Mouse (Mus musculus): ENCODE measurements around the gene Olfr1513. TPM values are rescaled to one million over a fixed set of nuclear protein-coding genes. Genes with fewer than 3 reads are reported as not detected.
"Not testable (repeated sequence)": the region's sequence is repeated elsewhere in the genome, so short reads cannot be mapped to it uniquely, and the experiment has no call there.

The Olfr1513 gene
- polyA plus RNA-seq (2014; fragmentation: Nextera tagmentation; extraction: Ambion mirVana) = not detected in 2 replicates

DNA sequence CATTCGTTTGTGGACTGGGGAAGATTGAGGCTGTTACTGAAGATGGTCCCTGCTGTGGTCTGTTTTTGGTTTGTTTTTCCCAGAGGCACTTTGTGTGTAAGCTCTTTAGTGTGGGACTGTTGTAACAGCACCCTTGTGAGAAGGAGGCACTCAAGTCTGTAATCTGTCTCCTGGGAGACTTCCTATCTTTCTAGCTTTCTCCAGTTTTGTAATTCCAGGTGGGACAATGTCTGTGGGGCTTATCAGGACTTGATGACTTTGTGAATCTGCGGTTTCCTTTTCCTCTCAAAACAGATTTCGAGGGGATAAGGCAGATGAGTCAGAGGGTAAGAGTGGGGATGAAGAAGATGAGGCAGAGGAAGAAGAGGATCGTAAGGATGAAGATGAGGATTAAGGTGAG is at the start of gene Olfr1513:
Gene Olfr1513 (minus strand): TSS at position 101 of the 400 bp plus-strand sequence.
- Histone ChIP-seq H3K27ac (ENCODE audit: low read depth, low read length) (no peak within 1 kb of the TSS), H3K4me3 (ENCODE audit: low read depth, low read length) (no peak within 1 kb of the TSS), H3K9ac (ENCODE audit: low read depth, low read length) (no peak within 1 kb of the TSS), H3K36me3 (ENCODE audit: control insufficient read depth, insufficient read depth, low read length) (no peaks in the 10 kb centered on the region), H3K9me3 (replicated peaks; ENCODE audit: control insufficient read depth, low read length) (no peaks in the 10 kb centered on the region), H3K4me1 (ENCODE audit: control insufficient read depth, insufficient read depth, low read length) (no peaks in the 10 kb centered on the region), H3K4me2 (no peak within 1 kb of the TSS), H3K27me3 (ENCODE audit: control insufficient read depth, insufficient read depth, low read length) (no peaks in the 10 kb centered on the region)
- 66% methylated on average over 4 of the region's 4 CpGs for WGBS (ENCODE audit: insufficient replicate concordance)
- no peak for ATAC-seq (replicated peaks; ENCODE audit: insufficient number of reproducible peaks, low FRiP score, low TSS enrichment)

DNA sequence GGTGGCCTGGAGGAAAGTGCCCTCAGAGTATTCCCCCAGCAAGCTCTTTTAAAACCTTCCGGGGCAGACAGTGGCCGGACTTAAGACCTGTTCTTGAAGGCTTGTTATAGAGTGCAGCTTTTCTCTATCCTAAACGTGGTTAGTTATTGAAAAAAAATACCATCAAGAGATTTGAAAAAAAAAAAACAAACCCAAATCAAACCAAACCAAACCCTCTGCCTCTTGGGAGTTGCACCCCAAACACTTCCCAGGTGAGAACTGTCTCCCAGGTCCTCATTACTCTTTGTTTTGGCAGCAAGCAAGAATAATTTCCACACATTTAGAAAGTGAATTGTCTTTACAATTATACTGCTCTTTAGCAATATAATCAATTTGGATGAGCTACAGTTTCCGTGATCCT is 41.1 kb upstream of the Olfr1513 start, which contains the start of gene Olfr1511:
Gene Olfr1511 (minus strand): TSS at position 101 of the 400 bp plus-strand sequence.
- Histone ChIP-seq H3K36me3 (ENCODE audit: control insufficient read depth, insufficient read depth, low read length) (no peaks in the 10 kb centered on the region), H3K9ac (ENCODE audit: low read depth, low read length) (no peak within 1 kb of the TSS), H3K9me3 (replicated peaks; ENCODE audit: control insufficient read depth, low read length) (no peaks in the 10 kb centered on the region), H3K4me2 (no peak within 1 kb of the TSS), H3K4me3 (ENCODE audit: low read depth, low read length) (no peak within 1 kb of the TSS), H3K4me1 (ENCODE audit: control insufficient read depth, insufficient read depth, low read length) (no peaks in the 10 kb centered on the region), H3K27ac (ENCODE audit: low read depth, low read length) (no peak within 1 kb of the TSS), H3K27me3 (ENCODE audit: control insufficient read depth, insufficient read depth, low read length) (no peaks in the 10 kb centered on the region)
- WGBS (ENCODE audit: insufficient replicate concordance) = 69% methylated on average over 4 of the region's 4 CpGs
- no peak for ATAC-seq (replicated peaks; ENCODE audit: insufficient number of reproducible peaks, low FRiP score, low TSS enrichment)

DNA sequence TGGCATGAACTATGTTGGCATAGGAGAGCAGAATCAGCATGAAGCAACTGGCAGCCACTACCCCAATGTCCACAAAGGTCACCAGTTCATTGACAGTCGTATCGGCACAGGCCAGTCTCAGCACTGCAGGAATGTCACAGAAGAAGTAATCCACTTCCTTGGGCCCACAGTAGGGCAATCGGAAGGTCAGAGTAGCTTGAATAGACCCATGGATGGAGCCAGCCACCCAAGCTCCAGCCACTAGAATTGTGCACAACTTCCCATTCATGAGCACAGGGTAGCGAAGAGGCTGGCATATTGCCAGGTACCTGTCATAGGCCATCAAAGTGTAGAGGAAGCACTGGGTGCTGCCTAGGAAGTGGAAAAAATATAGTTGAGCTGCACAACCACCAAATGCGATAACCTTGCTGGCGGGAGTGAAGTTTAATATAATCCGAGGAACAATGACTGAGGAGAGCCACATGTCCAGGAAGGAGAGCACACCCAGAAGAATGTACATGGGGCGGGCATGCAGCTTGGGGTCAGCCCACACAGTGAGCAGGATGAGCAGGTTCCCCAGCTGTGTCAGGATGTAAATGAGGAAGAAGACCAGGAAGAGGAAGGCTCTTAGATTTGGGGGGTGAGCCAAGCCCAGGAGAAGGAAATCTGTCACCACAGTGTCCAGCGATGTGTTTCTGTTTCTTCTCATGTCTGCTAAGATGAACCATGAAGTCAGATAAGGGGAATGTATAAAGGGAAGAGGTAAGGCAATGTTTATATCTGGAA is 34.1 kb upstream of the Olfr1513 start:
- H3K9me3 ChIP-seq (replicated peaks; ENCODE audit: control insufficient read depth, low read length); ATAC-seq (replicated peaks; ENCODE audit: insufficient number of reproducible peaks, low FRiP score, low TSS enrichment); H3K4me1 ChIP-seq (ENCODE audit: control insufficient read depth, insufficient read depth, low read length); H3K36me3 ChIP-seq (ENCODE audit: control insufficient read depth, insufficient read depth, low read length); H3K27ac ChIP-seq (ENCODE audit: low read depth, low read length); H3K4me3 ChIP-seq (ENCODE audit: low read depth, low read length); H3K27me3 ChIP-seq (ENCODE audit: control insufficient read depth, insufficient read depth, low read length); H3K9ac ChIP-seq (ENCODE audit: low read depth, low read length); H3K4me2 ChIP-seq: not testable (repeated sequence)
- WGBS (ENCODE audit: insufficient replicate concordance) = 81% methylated on average over 9 of the region's 9 CpGs

DNA sequence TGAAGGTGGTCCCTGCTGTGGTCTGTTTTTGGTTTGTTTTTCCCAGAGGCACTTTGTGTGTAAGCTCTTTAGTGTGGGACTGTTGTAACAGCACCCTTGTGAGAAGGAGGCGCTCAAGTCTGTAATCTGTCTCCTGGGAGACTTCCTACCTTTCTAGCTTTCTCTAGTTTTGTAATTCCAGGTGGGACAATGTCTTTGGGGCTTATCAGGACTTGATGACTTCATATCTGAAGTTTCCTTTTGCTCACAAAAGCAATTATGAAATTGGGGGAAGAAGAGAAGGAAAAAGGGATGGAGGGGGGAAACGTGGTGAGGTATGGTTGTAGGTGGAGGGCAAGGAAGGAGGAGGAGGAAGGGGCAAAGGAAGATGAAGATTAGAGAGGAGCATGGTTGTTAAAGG is 22.9 kb upstream of the Olfr1513 start, which contains the start of gene Olfr1512:
Gene Olfr1512 (minus strand): TSS at position 101 of the 400 bp plus-strand sequence.
- Histone ChIP-seq H3K9ac (ENCODE audit: low read depth, low read length) (no peak within 1 kb of the TSS), H3K9me3 (replicated peaks; ENCODE audit: control insufficient read depth, low read length) (no peaks in the 10 kb centered on the region), H3K27me3 (ENCODE audit: control insufficient read depth, insufficient read depth, low read length) (no peaks in the 10 kb centered on the region), H3K4me3 (ENCODE audit: low read depth, low read length) (no peak within 1 kb of the TSS), H3K4me2 (no peak within 1 kb of the TSS), H3K4me1 (ENCODE audit: control insufficient read depth, insufficient read depth, low read length) (no peaks in the 10 kb centered on the region), H3K36me3 (ENCODE audit: control insufficient read depth, insufficient read depth, low read length) (no peaks in the 10 kb centered on the region), H3K27ac (ENCODE audit: low read depth, low read length) (no peak within 1 kb of the TSS)
- 77% methylated on average over 2 of the region's 2 CpGs for WGBS (ENCODE audit: insufficient replicate concordance)
- ATAC-seq (replicated peaks; ENCODE audit: insufficient number of reproducible peaks, low FRiP score, low TSS enrichment) = no peak

DNA sequence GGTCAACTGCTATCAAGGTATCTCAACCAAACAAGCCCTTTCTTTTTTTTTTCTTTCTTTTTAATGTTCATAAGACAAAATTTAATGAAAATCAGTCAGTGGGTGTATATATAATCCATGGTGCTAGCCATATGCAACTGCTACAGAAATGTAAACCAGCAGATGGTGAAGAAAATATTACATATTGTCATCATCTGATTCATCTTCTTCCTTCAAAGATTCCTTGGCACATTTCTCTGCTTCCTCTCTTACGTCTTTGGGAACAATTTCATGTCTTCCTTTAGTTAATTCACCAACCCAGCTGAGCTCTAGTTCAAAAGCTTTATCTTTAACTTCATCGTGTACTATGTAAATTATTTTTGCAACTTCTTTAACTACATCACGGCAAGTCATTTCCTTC is 12.5 kb upstream of the Olfr1513 start:
- Histone ChIP-seq H3K27ac (ENCODE audit: low read depth, low read length) (no peak overlapping the region), H3K9me3 (replicated peaks; ENCODE audit: control insufficient read depth, low read length) (no peaks in the 10 kb centered on the region), H3K9ac (ENCODE audit: low read depth, low read length) (no peak overlapping the region), H3K4me1 (ENCODE audit: control insufficient read depth, insufficient read depth, low read length) (no peaks in the 10 kb centered on the region), H3K36me3 (ENCODE audit: control insufficient read depth, insufficient read depth, low read length) (no peaks in the 10 kb centered on the region), H3K27me3 (ENCODE audit: control insufficient read depth, insufficient read depth, low read length) (no peaks in the 10 kb centered on the region), H3K4me3 (ENCODE audit: low read depth, low read length) (no peak overlapping the region), H3K4me2 (no peak overlapping the region)
- ATAC-seq (replicated peaks; ENCODE audit: insufficient number of reproducible peaks, low FRiP score, low TSS enrichment) = no peak
- 81% methylated on average over 3 of the region's 3 CpGs for WGBS (ENCODE audit: insufficient replicate concordance)

DNA sequence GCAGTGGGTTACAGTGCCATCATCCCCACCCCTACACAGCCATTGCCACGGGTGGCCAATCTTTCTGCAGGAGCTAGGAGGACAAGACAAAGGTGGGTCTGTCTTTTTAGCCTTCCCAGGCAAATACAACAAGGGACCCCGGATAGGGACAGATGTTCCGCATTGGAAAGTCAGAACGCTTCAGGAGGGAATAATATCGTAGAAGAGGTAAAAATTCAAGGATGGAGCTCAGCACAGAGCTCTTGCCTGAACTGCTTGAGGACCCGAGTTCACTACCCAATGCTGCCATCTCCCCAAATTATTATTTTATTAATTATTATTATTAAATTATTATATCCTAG is 16.7 kb downstream of the Olfr1513 start:
- Histone ChIP-seq H3K27ac (ENCODE audit: low read depth, low read length) (no peak overlapping the region), H3K4me1 (ENCODE audit: control insufficient read depth, insufficient read depth, low read length) (no peaks in the 10 kb centered on the region), H3K36me3 (ENCODE audit: control insufficient read depth, insufficient read depth, low read length) (no peaks in the 10 kb centered on the region), H3K4me2 (no peak overlapping the region), H3K9ac (ENCODE audit: low read depth, low read length) (no peak overlapping the region), H3K4me3 (ENCODE audit: low read depth, low read length) (no peak overlapping the region), H3K27me3 (ENCODE audit: control insufficient read depth, insufficient read depth, low read length) (no peaks in the 10 kb centered on the region), H3K9me3 (replicated peaks; ENCODE audit: control insufficient read depth, low read length) (no peaks in the 10 kb centered on the region; the same call in 1 of the 2 replicates)
- WGBS (ENCODE audit: insufficient replicate concordance) = 65% methylated on average over 6 of the region's 6 CpGs
- no peak for ATAC-seq (replicated peaks; ENCODE audit: insufficient number of reproducible peaks, low FRiP score, low TSS enrichment)

GRCm38 (mm10) chr14:52338751-52339511 is 17.3 kb downstream of the Olfr1513 start:
- no peaks in the 10 kb centered on the region for H3K27me3 ChIP-seq (ENCODE audit: control insufficient read depth, insufficient read depth, low read length)
- WGBS (ENCODE audit: insufficient replicate concordance) = 29% methylated on average over 21 of the region's 21 CpGs
- peak overlapping the region; percentile 5; the same call in 1 of the 2 replicates for H3K4me2 ChIP-seq
- no peak overlapping the region for H3K4me3 ChIP-seq (ENCODE audit: low read depth, low read length)
- H3K9me3 ChIP-seq (replicated peaks; ENCODE audit: control insufficient read depth, low read length) = no peaks in the 10 kb centered on the region
- H3K9ac ChIP-seq (ENCODE audit: low read depth, low read length) = no peak overlapping the region
- H3K36me3 ChIP-seq (ENCODE audit: control insufficient read depth, insufficient read depth, low read length) = no peaks in the 10 kb centered on the region
- no peaks in the 10 kb centered on the region for H3K4me1 ChIP-seq (ENCODE audit: control insufficient read depth, insufficient read depth, low read length)
- ATAC-seq (replicated peaks; ENCODE audit: insufficient number of reproducible peaks, low FRiP score, low TSS enrichment) = no peak
- H3K27ac ChIP-seq (ENCODE audit: low read depth, low read length) = no peak overlapping the region

- no peaks in the 10 kb centered on the region for H3K4me1 ChIP-seq (ENCODE audit: control insufficient read depth, insufficient read depth, low read length)
- ATAC-seq (replicated peaks; ENCODE audit: insufficient number of reproducible peaks, low FRiP score, low TSS enrichment) = no peak
- H3K27me3 ChIP-seq (ENCODE audit: control insufficient read depth, insufficient read depth, low read length) = peaks cover 28% of the 10 kb centered on the region
- H3K36me3 ChIP-seq (ENCODE audit: control insufficient read depth, insufficient read depth, low read length) = no peaks in the 10 kb centered on the region
- H3K4me2 ChIP-seq = no peak overlapping the region
- H3K4me3 ChIP-seq (ENCODE audit: low read depth, low read length) = no peak overlapping the region
- 83% methylated on average over 1 of the region's 3 CpGs for WGBS (ENCODE audit: insufficient replicate concordance)
- no peaks in the 10 kb centered on the region for H3K9me3 ChIP-seq (replicated peaks; ENCODE audit: control insufficient read depth, low read length)
- H3K9ac ChIP-seq (ENCODE audit: low read depth, low read length) = no peak overlapping the region
- no peak overlapping the region for H3K27ac ChIP-seq (ENCODE audit: low read depth, low read length)
These were observed 24.0 kb downstream of the Olfr1513 start for GRCm38 (mm10) chr14:52332171-52332570.
